Mouse (Mus musculus) yolk sac, embryonic 10.5 days (tissue): ENCODE measurements around the gene Olfr315.
A peak's percentile ranks its signal among the peaks of the same experiment; 100 is the strongest.
"Not testable (repeated sequence)": the region's sequence is repeated elsewhere in the genome, so short reads cannot be mapped to it uniquely, and the experiment has no call there.

Source experiments
- DNase-seq: peaks from one replicate; pipeline ENCODE4 v3.0.0-alpha.2; 2017; ENCODE audit warnings: low spot score

Gene Olfr315

DNA sequence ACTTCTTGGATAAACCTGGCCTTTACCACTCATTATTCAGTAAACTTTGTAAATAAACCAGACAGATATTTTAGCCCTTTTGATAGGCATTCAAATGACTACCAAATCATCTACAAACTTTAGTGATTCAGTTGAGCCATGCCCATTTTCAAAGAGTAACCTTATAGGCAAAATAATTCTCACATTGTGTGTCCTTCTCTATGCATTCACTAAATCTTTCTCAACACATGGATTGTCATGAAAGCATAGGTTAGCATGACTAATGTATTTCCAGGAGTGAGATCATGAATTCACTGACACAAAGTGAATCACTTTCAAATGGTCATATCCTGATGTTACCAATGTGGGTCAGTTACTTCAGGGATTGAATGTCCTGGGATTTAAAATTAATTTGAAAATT, at the start of gene Olfr315:
Gene Olfr315 (plus strand): TSS at position 301 of the 400 bp plus-strand sequence.
- no peak for DNase-seq

GRCm38 (mm10) chr11:58723914-58724313, 49.1 kb upstream of the Olfr315 start, which contains the start of gene Olfr318:
Gene Olfr318, minus strand, starts transcription at chr11:58724014.
- no peak for DNase-seq

DNA sequence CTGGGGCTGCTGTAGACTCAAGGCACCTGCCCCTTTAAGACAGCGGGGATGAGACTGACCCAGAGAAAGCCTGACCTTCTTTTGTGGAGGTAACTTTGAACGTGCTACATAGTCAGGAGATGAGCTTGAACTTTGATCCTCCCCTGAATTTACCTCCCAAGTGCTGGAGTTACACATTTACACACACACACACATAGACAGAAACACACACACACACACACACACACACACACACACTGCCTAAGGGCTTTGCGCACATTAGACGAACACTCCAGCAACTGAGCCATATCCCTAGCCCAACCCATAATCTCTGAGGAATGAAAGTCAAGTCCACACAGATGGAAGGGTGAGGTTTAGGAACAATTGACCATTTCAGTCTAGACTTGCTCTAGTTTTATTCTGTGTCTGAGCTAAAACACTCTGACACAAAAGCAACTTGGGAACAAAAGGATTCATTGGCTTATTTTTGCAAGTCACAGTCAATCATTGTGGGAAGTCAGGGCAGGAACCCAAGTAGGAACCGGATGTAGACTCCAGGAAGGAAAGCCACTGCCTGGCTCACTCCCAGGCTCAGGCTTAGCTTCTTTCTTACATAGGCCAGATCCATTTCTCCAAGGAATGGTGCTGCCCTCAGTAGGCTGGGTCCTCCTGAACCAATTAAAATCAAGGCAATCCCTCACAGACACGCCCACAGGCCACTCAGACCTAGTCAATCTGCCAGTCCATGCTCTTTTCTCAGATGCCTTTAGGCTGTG, 44.9 kb upstream of the Olfr315 start:
- peak; percentile 17 for DNase-seq

- no peak for DNase-seq
Measured at GRCm38 (mm10) chr11:58733372-58733771, 39.6 kb upstream of the Olfr315 start.

- DNase-seq, result no peak
Measured at GRCm38 (mm10) chr11:58738792-58739262, 34.2 kb upstream of the Olfr315 start, which contains the start of gene Olfr317. Gene Olfr317, minus strand, starts transcription at chr11:58739212.

- not testable (repeated sequence) for DNase-seq
Measured at GRCm38 (mm10) chr11:58751096-58751495, 21.9 kb upstream of the Olfr315 start.

- no peak for DNase-seq
Measured at GRCm38 (mm10) chr11:58752434-58752833, 20.6 kb upstream of the Olfr315 start, which contains the start of gene Olfr316. Gene Olfr316, plus strand, starts transcription at chr11:58752734.

- DNase-seq, result no peak
Measured at GRCm38 (mm10) chr11:58782480-58783089, 9.6 kb downstream of the Olfr315 start, which contains the start of gene Olfr314. Gene Olfr314, plus strand, starts transcription at chr11:58782952.

DNA sequence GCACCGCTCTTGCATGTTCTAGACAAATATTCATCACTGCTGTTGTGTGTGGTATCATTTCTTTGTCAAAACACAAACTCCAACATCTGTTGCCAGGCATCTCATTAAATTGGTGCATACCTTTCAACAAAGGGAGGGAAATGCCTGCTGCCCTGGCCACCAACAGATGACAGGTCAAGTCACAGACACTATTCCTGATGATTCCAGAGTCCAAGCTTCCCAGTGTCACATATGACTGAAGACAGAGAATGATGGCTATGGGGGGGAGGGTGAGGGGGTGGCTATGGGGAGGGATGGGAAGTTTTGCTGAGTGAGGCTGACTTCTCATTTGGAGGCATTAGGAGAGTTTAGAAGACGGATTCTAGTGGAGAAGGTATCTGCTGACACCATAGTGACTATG, 11.2 kb downstream of the Olfr315 start:
- no peak for DNase-seq

GRCm38 (mm10) chr11:58787651-58788050, 14.7 kb downstream of the Olfr315 start:
- DNase-seq, result no peak

DNA sequence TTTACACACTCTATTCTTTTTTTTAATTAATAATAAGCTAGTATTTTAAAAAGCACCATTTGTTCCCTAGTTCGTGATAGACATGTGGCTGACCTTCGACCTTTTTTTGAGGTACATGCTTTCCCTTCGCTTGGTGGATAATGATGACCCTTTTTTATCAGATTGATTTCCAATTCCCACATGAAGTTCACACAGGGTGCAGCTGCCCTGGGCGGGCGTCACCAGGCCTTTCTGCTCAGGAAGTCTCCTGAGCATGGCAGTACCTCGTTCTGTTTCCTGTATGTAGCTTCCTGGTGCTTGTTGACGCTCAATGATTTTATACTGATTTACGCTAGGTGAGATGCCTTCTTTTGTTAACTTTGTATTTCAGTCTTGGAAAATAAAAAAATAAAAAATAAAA, 15.4 kb downstream of the Olfr315 start:
- no peak for DNase-seq

GRCm38 (mm10) chr11:58789532-58789931, 16.5 kb downstream of the Olfr315 start:
- no peak for DNase-seq

DNA sequence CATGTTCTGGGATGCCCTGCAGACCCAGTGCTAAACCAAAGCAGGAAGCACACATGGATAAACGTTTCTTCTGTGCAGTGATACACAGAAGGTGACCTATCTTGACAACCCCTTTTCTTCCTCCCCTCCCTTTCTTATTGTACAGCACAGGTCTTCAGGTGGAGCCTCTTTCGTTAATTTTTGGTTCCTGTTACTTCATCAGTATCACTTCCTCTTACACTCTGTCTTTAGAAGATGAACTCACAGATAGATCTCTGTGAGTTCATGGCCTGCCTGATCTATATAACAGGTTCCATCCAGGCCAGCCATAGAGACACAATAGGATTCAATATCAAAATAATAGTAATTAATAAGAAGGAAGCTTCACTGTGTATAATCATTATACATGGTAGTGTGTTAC, 17.1 kb downstream of the Olfr315 start:
- DNase-seq, result no peak

- DNase-seq, result no peak
Measured at GRCm38 (mm10) chr11:58790646-58791045, 17.7 kb downstream of the Olfr315 start.

DNA sequence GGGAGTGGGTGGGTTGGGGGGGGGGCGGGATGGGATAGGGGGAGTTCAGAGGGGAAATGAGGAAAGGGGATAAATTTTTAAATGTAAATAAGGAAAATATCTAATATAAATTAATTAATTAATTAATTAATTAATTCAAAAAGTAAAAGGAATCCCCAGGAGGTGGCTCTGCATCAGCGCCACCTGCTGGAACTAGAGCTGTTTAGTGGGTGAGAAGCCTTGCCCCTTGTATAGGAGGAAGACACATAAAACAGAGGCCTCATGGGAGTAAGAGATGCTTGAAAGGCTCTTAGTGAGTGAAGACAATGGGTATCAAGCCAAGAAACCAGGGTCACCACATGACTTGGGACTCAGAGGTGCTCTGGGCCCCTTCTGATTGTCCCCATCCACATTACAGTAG, 22.9 kb downstream of the Olfr315 start:
- DNase-seq, result no peak

DNA sequence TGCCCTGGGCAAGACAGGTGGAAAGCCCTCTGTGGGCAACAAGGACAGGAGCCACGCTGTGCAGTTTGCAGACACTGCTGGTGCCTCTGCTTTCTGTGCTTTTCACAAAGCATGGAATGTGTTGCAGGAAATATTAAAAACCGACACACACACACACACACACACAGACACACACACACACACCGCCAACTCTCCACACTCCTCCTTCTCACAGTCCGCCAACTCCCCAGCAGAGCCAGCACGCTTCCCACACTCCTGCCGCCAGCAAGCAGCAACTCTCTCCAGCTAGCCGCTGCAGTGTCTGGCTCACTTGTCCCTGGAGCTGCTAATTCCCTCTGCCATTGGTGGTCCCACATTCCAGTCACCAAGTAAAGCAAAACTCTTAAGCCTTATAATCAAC, 23.9 kb downstream of the Olfr315 start:
- no peak for DNase-seq

DNA sequence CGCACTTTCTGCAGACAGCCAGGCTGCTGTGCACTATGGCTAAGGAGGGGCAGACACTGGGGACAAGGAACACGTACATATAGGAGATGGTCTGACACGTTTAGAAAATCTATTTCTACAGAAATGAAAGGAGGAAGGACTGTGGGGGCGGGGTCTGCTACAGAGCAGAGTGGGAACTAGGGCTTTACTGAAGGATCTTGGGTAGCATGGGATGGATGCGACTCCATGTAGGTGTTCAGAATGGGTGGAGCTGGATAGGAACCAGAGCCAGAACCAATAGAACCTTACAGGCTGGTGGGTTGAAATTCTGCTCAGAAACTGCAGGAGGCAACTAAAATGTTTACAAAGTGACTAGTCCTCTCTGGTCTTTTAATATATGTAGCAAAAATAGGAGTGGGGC, 26.8 kb downstream of the Olfr315 start:
- DNase-seq, result no peak

- DNase-seq, result peak; percentile 27
Measured at GRCm38 (mm10) chr11:58801558-58802228, 28.7 kb downstream of the Olfr315 start, which contains the start of gene Fam183b. Gene Fam183b, minus strand, starts transcription at chr11:58801960.

GRCm38 (mm10) chr11:58803871-58804270, 30.9 kb downstream of the Olfr315 start:
- DNase-seq, result no peak

DNA sequence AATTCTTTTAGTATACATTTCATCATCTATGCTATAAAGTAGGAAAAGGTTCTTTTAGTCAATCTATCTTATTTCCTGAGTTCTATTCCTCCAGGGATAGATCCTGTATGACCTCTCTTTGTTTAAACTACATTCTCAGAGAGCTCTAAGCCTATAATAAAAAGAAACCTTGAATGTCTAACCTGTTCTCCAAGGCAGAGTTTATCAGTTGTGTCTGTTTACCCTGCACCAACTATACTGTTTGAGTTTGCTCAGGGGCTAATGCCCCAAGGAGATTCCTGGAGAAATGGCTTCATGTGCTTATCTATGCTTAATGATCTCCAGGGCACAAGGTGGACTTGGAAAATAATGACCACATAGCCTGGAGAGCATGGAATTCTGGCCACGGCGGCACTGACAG, 31.4 kb downstream of the Olfr315 start:
- peak; percentile 45 for DNase-seq

GRCm38 (mm10) chr11:58812001-58812400, 39.0 kb downstream of the Olfr315 start:
- no peak for DNase-seq

- not testable (repeated sequence) for DNase-seq
Measured at GRCm38 (mm10) chr11:58814700-58815099, 41.7 kb downstream of the Olfr315 start, which contains the start of gene Olfr313. Gene Olfr313, plus strand, starts transcription at chr11:58815000.
